In genomic region chr6:56808656-56809055, GRCm38 (mm10) we compare ENCODE assay signal across 8 mouse cellular contexts. TPM values are rescaled to one million over a fixed set of nuclear protein-coding genes. Genes with fewer than 3 reads are reported as not detected.
DNase-seq lines count a peak whose midpoint lies in the region; ATAC-seq lines count a peak whose summit lies in the region.

No protein-coding gene starts in this region.

- H3K9me3 ChIP-seq in forebrain, embryonic 12.5 days = no peaks in the 10 kb centered on the region
- H3K9me3 ChIP-seq in intestine, embryonic 14.5 days (ENCODE audit: control insufficient read depth, low read length) = no peaks in the 10 kb centered on the region
- H3K9me3 ChIP-seq in limb, embryonic 13.5 days = no peaks in the 10 kb centered on the region
- H3K9me3 ChIP-seq in midbrain, embryonic 14.5 days (ENCODE audit: control insufficient read depth, low read length) = no peaks in the 10 kb centered on the region

- WGBS in forebrain, embryonic 12.5 days = 17% methylated on average over 3 of the region's 3 CpGs
- 11% methylated on average over 3 of the region's 3 CpGs for WGBS in intestine, embryonic 14.5 days
- 17% methylated on average over 3 of the region's 3 CpGs for WGBS in limb, embryonic 13.5 days
- WGBS in midbrain, embryonic 14.5 days = 16% methylated on average over 3 of the region's 3 CpGs

- peak; percentile 84 for ATAC-seq in forebrain, embryonic 12.5 days (ENCODE audit: low FRiP score)
- peak; percentile 89 for ATAC-seq in intestine, embryonic 14.5 days (replicated peaks; ENCODE audit: low FRiP score, low TSS enrichment, low read depth)
- peak; percentile 73 for ATAC-seq in limb, embryonic 13.5 days (ENCODE audit: low FRiP score, low read depth)
- ATAC-seq in midbrain, embryonic 14.5 days (ENCODE audit: low FRiP score, low TSS enrichment) = peak; percentile 87

- H3K27ac ChIP-seq in forebrain, embryonic 12.5 days = no peak overlapping the region
- H3K27ac ChIP-seq in intestine, embryonic 14.5 days (ENCODE audit: low read depth) = no peak overlapping the region
- no peak overlapping the region for H3K27ac ChIP-seq in limb, embryonic 13.5 days
- H3K27ac ChIP-seq in midbrain, embryonic 14.5 days (replicated peaks; ENCODE audit: low read depth, low read length) = no peak overlapping the region

- H3K4me2 ChIP-seq in forebrain, embryonic 12.5 days = no peak overlapping the region
- H3K4me2 ChIP-seq in intestine, embryonic 14.5 days (ENCODE audit: low read length) = no peak overlapping the region
- no peak overlapping the region for H3K4me2 ChIP-seq in limb, embryonic 13.5 days (replicated peaks)
- no peak overlapping the region for H3K4me2 ChIP-seq in midbrain, embryonic 14.5 days (ENCODE audit: low read length)

- H3K27me3 ChIP-seq in forebrain, embryonic 12.5 days = no peaks in the 10 kb centered on the region
- H3K27me3 ChIP-seq in intestine, embryonic 14.5 days (replicated peaks; ENCODE audit: control insufficient read depth, insufficient read depth, low read length) = no peaks in the 10 kb centered on the region
- H3K27me3 ChIP-seq in limb, embryonic 13.5 days = 0 out of 2 replicates have a peak, but pooled peaks cover 2% of the 10 kb centered on the region
- no peaks in the 10 kb centered on the region for H3K27me3 ChIP-seq in midbrain, embryonic 14.5 days (ENCODE audit: control insufficient read depth, insufficient read depth, low read length)

- H3K4me1 ChIP-seq in forebrain, embryonic 12.5 days = peaks cover 8% of the 10 kb centered on the region
- no peaks in the 10 kb centered on the region for H3K4me1 ChIP-seq in intestine, embryonic 14.5 days (replicated peaks; ENCODE audit: control insufficient read depth, insufficient read depth, low read length)
- H3K4me1 ChIP-seq in limb, embryonic 13.5 days = no peaks in the 10 kb centered on the region
- no peaks in the 10 kb centered on the region for H3K4me1 ChIP-seq in midbrain, embryonic 14.5 days (ENCODE audit: control insufficient read depth, insufficient read depth, low read length)

- no peaks in the 10 kb centered on the region for H3K36me3 ChIP-seq in forebrain, embryonic 12.5 days (replicated peaks)
- no peaks in the 10 kb centered on the region for H3K36me3 ChIP-seq in intestine, embryonic 14.5 days (ENCODE audit: control insufficient read depth, insufficient read depth, low read length)
- H3K36me3 ChIP-seq in limb, embryonic 13.5 days = no peaks in the 10 kb centered on the region
- no peaks in the 10 kb centered on the region for H3K36me3 ChIP-seq in midbrain, embryonic 14.5 days (ENCODE audit: control insufficient read depth, insufficient read depth, low read length)

- H3K9ac ChIP-seq in forebrain, embryonic 12.5 days = no peak overlapping the region
- no peak overlapping the region for H3K9ac ChIP-seq in intestine, embryonic 14.5 days (ENCODE audit: low read length)
- H3K9ac ChIP-seq in limb, embryonic 13.5 days = no peak overlapping the region
- no peak overlapping the region for H3K9ac ChIP-seq in midbrain, embryonic 14.5 days (replicated peaks; ENCODE audit: low read length)

- H3K4me3 ChIP-seq in forebrain, embryonic 12.5 days (replicated peaks) = no peak overlapping the region
- no peak overlapping the region for H3K4me3 ChIP-seq in intestine, embryonic 14.5 days (ENCODE audit: low read depth, low read length)
- no peak overlapping the region for H3K4me3 ChIP-seq in limb, embryonic 13.5 days
- H3K4me3 ChIP-seq in midbrain, embryonic 14.5 days (replicated peaks; ENCODE audit: low read depth, low read length) = no peak overlapping the region

- DNase-seq in urinary bladder, postnatal 25 days (ENCODE audit: low spot score) = peak; percentile 7
- DNase-seq in urinary bladder, postnatal 10 days (ENCODE audit: low spot score) = no peak
- DNase-seq in c-Kit-positive CD71-positive TER-119-negative erythroid progenitor cells, embryonic 14.5 days (ENCODE audit: low read depth) = peak; percentile 44
- DNase-seq in intestine, embryonic 14.5 days (ENCODE audit: low spot score) = no peak
- peak; percentile 86 for DNase-seq in midbrain, embryonic 14.5 days
- no peak for DNase-seq in ovary, postnatal 36 days (ENCODE audit: low spot score)

RNA-seq across cellular contexts. Expression of gene Kbtbd2, which starts 11.0 kb away (rescaled TPM):
- polyA plus RNA-seq in forebrain, embryonic 12.5 days (2016; fragmentation: Nextera tagmentation; extraction: Ambion mirVana) = 42.1 and 44.6 TPM in 2 replicates
- polyA plus RNA-seq in intestine, embryonic 14.5 days (2014; fragmentation: Nextera tagmentation; extraction: Ambion mirVana) = 24.5 and 30.4 TPM in 2 replicates
- polyA plus RNA-seq in limb, embryonic 13.5 days (2015; fragmentation: Nextera tagmentation; extraction: Ambion mirVana) = 28.0 and 30.5 TPM in 2 replicates
- polyA plus RNA-seq in midbrain, embryonic 14.5 days (2014; fragmentation: Nextera tagmentation; extraction: Ambion mirVana) = 28.8 and 31.0 TPM in 2 replicates

RNA-seq across cellular contexts. Expression of gene Fkbp9, which starts 23.2 kb away (rescaled TPM):
- 46.7 and 50.4 TPM in 2 replicates for polyA plus RNA-seq in forebrain, embryonic 12.5 days (2016; fragmentation: Nextera tagmentation; extraction: Ambion mirVana)
- polyA plus RNA-seq in intestine, embryonic 14.5 days (2014; fragmentation: Nextera tagmentation; extraction: Ambion mirVana) = 111 and 113 TPM in 2 replicates
- 181 and 185 TPM in 2 replicates for polyA plus RNA-seq in limb, embryonic 13.5 days (2015; fragmentation: Nextera tagmentation; extraction: Ambion mirVana)
- 13.9 and 24.9 TPM in 2 replicates for polyA plus RNA-seq in midbrain, embryonic 14.5 days (2014; fragmentation: Nextera tagmentation; extraction: Ambion mirVana)

Comparison
In these comparisons a context has a peak if more than half of its experiments do, and no peak if none do; other contexts are left out.
1. DNase-seq: peak in urinary bladder, postnatal 25 days (single experiment), c-Kit-positive CD71-positive TER-119-negative erythroid progenitor cells, embryonic 14.5 days (single experiment) and midbrain, embryonic 14.5 days (single experiment); none in urinary bladder, postnatal 10 days (single experiment), intestine, embryonic 14.5 days (single experiment) and ovary, postnatal 36 days (single experiment).
2. Peak in every context shown above with its lines, with median percentiles within 50 percentile points of each other: ATAC-seq.